8 mouse cellular contexts compared by ENCODE assay signal in the genomic region with DNA sequence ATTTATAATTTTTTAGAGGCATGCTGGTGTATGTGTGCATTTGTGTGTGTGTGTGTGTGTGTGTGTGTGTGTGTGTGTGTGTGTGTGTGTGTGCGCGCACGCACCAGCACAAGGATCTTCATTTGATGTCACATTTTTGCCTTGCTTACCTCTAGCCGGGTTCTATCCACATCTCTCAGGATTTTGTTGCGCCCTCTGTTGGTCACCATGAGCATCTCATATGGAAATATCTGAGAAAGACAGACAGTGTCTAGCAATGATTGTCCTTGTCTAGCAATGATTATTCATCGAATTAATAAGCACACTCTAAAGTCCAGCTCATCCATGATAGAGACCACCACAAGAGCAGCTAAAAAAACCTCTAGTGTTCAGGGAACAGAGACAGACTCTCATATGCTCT. TPM values are rescaled to one million over a fixed set of nuclear protein-coding genes. Genes with fewer than 3 reads are reported as not detected.
A peak's percentile ranks its signal among the peaks of the same experiment; 100 is the strongest.
DNase-seq lines count a peak whose midpoint lies in the region; ATAC-seq lines count a peak whose summit lies in the region.

No protein-coding gene starts in this region.

- H3K9me3 ChIP-seq in forebrain, embryonic 11.5 days (ENCODE audit: control insufficient read depth, low read length), result no peaks in the 10 kb centered on the region
- H3K9me3 ChIP-seq in heart, embryonic 12.5 days (replicated peaks), result no peaks in the 10 kb centered on the region

- no peaks in the 10 kb centered on the region for H3K4me1 ChIP-seq in forebrain, embryonic 11.5 days (replicated peaks; ENCODE audit: control insufficient read depth, insufficient read depth, low read length)
- H3K4me1 ChIP-seq in heart, embryonic 12.5 days (replicated peaks), result no peaks in the 10 kb centered on the region

- H3K36me3 ChIP-seq in splenic B cell, adult 2 months (ENCODE audit: control insufficient read depth, insufficient read depth, low read length, poor library complexity, severe bottlenecking), result peaks cover 28% of the 10 kb centered on the region
- H3K36me3 ChIP-seq in forebrain, embryonic 11.5 days (ENCODE audit: control insufficient read depth, insufficient read depth, low read length), result no peaks in the 10 kb centered on the region
- peaks cover 86% of the 10 kb centered on the region for H3K36me3 ChIP-seq in heart, embryonic 12.5 days

- WGBS in forebrain, embryonic 11.5 days, result 71% methylated on average over 6 of the region's 6 CpGs
- WGBS in heart, embryonic 12.5 days, result 72% methylated on average over 6 of the region's 6 CpGs

- no peak overlapping the region for H3K4me3 ChIP-seq in forebrain, embryonic 11.5 days (ENCODE audit: low read depth, low read length)
- no peak overlapping the region for H3K4me3 ChIP-seq in heart, embryonic 12.5 days

- no peaks in the 10 kb centered on the region for H3K27me3 ChIP-seq in splenic B cell, adult 2 months (ENCODE audit: control insufficient read depth, insufficient read depth, low read length, poor library complexity, severe bottlenecking)
- no peaks in the 10 kb centered on the region for H3K27me3 ChIP-seq in forebrain, embryonic 11.5 days (ENCODE audit: control insufficient read depth, insufficient read depth, low read length)
- no peaks in the 10 kb centered on the region for H3K27me3 ChIP-seq in heart, embryonic 12.5 days (replicated peaks)

- DNase-seq in heart, postnatal 4 days, result peak; percentile 42
- DNase-seq in heart, adult 18-20 months, result no peak
- peak; percentile 58 for DNase-seq in testis, postnatal 10 days (ENCODE audit: low spot score)
- DNase-seq in testis, postnatal 14 days (ENCODE audit: low spot score), result no peak
- peak; percentile 64 for DNase-seq in embryo, embryonic 10.5 days (ENCODE audit: low spot score)
- DNase-seq in splenic B cell, adult 2 months (ENCODE audit: low read depth, low spot score), result peak; percentile 63
- no peak for DNase-seq in forebrain, embryonic 11.5 days (ENCODE audit: low spot score)

- no peak overlapping the region for H3K27ac ChIP-seq in forebrain, embryonic 11.5 days (ENCODE audit: low read depth, low read length)
- no peak overlapping the region for H3K27ac ChIP-seq in heart, embryonic 12.5 days (ENCODE audit: poor library complexity, severe bottlenecking)

- ATAC-seq in forebrain, embryonic 11.5 days (replicated peaks; ENCODE audit: low FRiP score), result no peak
- no peak for ATAC-seq in heart, embryonic 12.5 days (ENCODE audit: insufficient number of reproducible peaks, low FRiP score)

- no peak overlapping the region for H3K4me2 ChIP-seq in forebrain, embryonic 11.5 days (ENCODE audit: low read depth, low read length, severe bottlenecking)
- no peak overlapping the region for H3K4me2 ChIP-seq in heart, embryonic 12.5 days

- no peak overlapping the region for H3K9ac ChIP-seq in forebrain, embryonic 11.5 days (ENCODE audit: low read length)
- no peak overlapping the region for H3K9ac ChIP-seq in heart, embryonic 12.5 days

RNA-seq across cellular contexts. Expression of a gene that starts 31.2 kb away (rescaled TPM):
- total RNA-seq in heart, postnatal 4 days (2021), result 10 to 100 TPM; 10.1 to 11.9 TPM
- total RNA-seq in heart, adult 18-20 months (2021), result 1 to 10 TPM; 1.8 to 2.4 TPM
- polyA plus RNA-seq in forebrain, embryonic 11.5 days (2014; fragmentation: Nextera tagmentation; extraction: Ambion mirVana), result 2.0 and 2.4 TPM in 2 replicates
- 0.92 and 1.1 TPM in 2 replicates for polyA plus RNA-seq in heart, embryonic 12.5 days (2016; fragmentation: Nextera tagmentation; extraction: Ambion mirVana)

Comparison
In these comparisons a context has a peak if more than half of its experiments do, and no peak if none do; other contexts are left out.
1. DNase-seq: peak in heart, postnatal 4 days (single experiment), testis, postnatal 10 days (single experiment), embryo, embryonic 10.5 days (single experiment) and splenic B cell, adult 2 months (single experiment); none in heart, adult 18-20 months (0 of 2), testis, postnatal 14 days (single experiment) and forebrain, embryonic 11.5 days (single experiment).